Mouse (Mus musculus) intestine, embryonic 16.5 days (tissue): Measurements from ENCODE around the gene Rpl4. TPM values are rescaled to one million over a fixed set of nuclear protein-coding genes. Genes with fewer than 3 reads are reported as not detected.
"Not testable (repeated sequence)": the region's sequence is repeated elsewhere in the genome, so short reads cannot be mapped to it uniquely, and the experiment has no call there.

Experiments used
- ATAC-seq: fragments of 200-750 bp; cut with Nextera tagmentation; 2 replicates; pipeline ENCODE4 v1.8.0; 2017; ENCODE audit warnings: moderate TSS enrichment, moderate library complexity
- H3K27ac ChIP-seq: fragments of 300-500 bp; sonication (generic); 2 replicates; pipeline ENCODE4 v1.5.1; 2014; ENCODE audit warnings: mild to moderate bottlenecking, low read length
- H3K27me3 ChIP-seq: fragments of 300-500 bp; sonication (generic); replicated peaks from 2 replicates; pipeline ENCODE4 v1.6.1; 2014; ENCODE audit warnings: low read length, control low read depth, mixed read lengths; ENCODE audit not compliant: control insufficient read depth, insufficient read depth
- H3K36me3 ChIP-seq: fragments of 300-500 bp; sonication (generic); 2 replicates; pipeline ENCODE4 v1.6.1; 2014; ENCODE audit warnings: low read length, control low read depth; ENCODE audit not compliant: control insufficient read depth, insufficient read depth
- H3K4me1 ChIP-seq: fragments of 300-500 bp; sonication (generic); 2 replicates; pipeline ENCODE4 v1.6.1; 2014; ENCODE audit warnings: low read length, control low read depth, mixed read lengths; ENCODE audit not compliant: control insufficient read depth, insufficient read depth
- H3K4me2 ChIP-seq: fragments of 300-500 bp; sonication (generic); 2 replicates; pipeline ENCODE4 v1.6.1; 2014; ENCODE audit warnings: low read depth, low read length, control low read depth
- H3K4me3 ChIP-seq: fragments of 300-500 bp; sonication (generic); 2 replicates; pipeline ENCODE4 v1.5.1; 2014; ENCODE audit warnings: mild to moderate bottlenecking, low read length
- H3K9ac ChIP-seq: fragments of 300-500 bp; sonication (generic); 2 replicates; pipeline ENCODE4 v1.6.1; 2014; ENCODE audit warnings: low read depth, low read length
- H3K9me3 ChIP-seq: fragments of 300-500 bp; sonication (generic); 2 replicates; pipeline ENCODE4 v1.6.1; 2016; ENCODE audit warnings: low read length, control low read depth; ENCODE audit not compliant: control insufficient read depth
- WGBS: fragments of 180-500 bp; shearing (Covaris S2); extraction: QIAGEN DNeasy Blood & Tissue Kit; methylation state at CpG from one replicate; pipeline ENCODE4 v1.1.7; 2014; 5-methylcytosine and 5-hydroxymethylcytosine counted together
- polyA plus RNA-seq: library from polyadenylated mRNA; unstranded; fragments of >200 nt; fragmentation: Nextera tagmentation; extraction: Ambion mirVana; gene quantifications from 2 replicates; pipeline ENCODE4 v1.2.1, GENCODE M21; 2015

The Rpl4 gene
- polyA plus RNA-seq, 1 experiment from 2014 or later, result 1,181 TPM

- not testable (repeated sequence) for ATAC-seq
- 88% methylated on average over 3 of the region's 3 CpGs for WGBS
- H3K4me1 ChIP-seq, result peaks cover 12% of the 10 kb centered on the region; the same call in 1 of the 2 replicates
These were observed 3.2 kb upstream of the Rpl4 start for GRCm38 (mm10) chr9:64169967-64170366.

GRCm38 (mm10) chr9:64172145-64172815 lies 895 bp upstream of the Rpl4 start:
- Histone ChIP-seq H3K27me3 (no peaks in the 10 kb centered on the region), H3K4me1 (peaks cover 18% of the 10 kb centered on the region; the same call in 1 of the 2 replicates), H3K4me2 (peak overlapping the region; percentile 70), H3K27ac (peak overlapping the region; percentile 89), H3K9me3 (no peaks in the 10 kb centered on the region), H3K36me3 (peaks cover 15% of the 10 kb centered on the region), H3K4me3 (peak overlapping the region; percentile 66), H3K9ac (peak overlapping the region; percentile 84)
- peak; percentile 56 for ATAC-seq
- 2% methylated on average over 18 of the region's 18 CpGs for WGBS

More at GRCm38 (mm10) chr9:64169967-64170366, 3.2 kb upstream of the Rpl4 start:
- H3K9ac ChIP-seq, H3K27me3 ChIP-seq, H3K36me3 ChIP-seq, H3K4me3 ChIP-seq, H3K4me2 ChIP-seq, H3K9me3 ChIP-seq, H3K27ac ChIP-seq: not testable (repeated sequence)

- H3K4me1 ChIP-seq, result peaks cover 21% of the 10 kb centered on the region; the same call in 1 of the 2 replicates
- peak overlapping the region; percentile 66 for H3K4me3 ChIP-seq
- peak overlapping the region; percentile 76 for H3K4me2 ChIP-seq
- H3K27me3 ChIP-seq, result no peaks in the 10 kb centered on the region
- H3K36me3 ChIP-seq, result peaks cover 16% of the 10 kb centered on the region
- H3K9me3 ChIP-seq, result no peaks in the 10 kb centered on the region
- H3K9ac ChIP-seq, result peak overlapping the region; percentile 78
- WGBS, result under 1% methylated on average over 16 of the region's 16 CpGs
- ATAC-seq, result no peak; the same call in 1 of the 2 replicates
- H3K27ac ChIP-seq, result peak overlapping the region; percentile 76
These were observed 568 bp downstream of the Rpl4 start for GRCm38 (mm10) chr9:64173666-64174220.

GRCm38 (mm10) chr9:64174341-64174740 lies 1.2 kb downstream of the Rpl4 start:
- peaks cover 22% of the 10 kb centered on the region; the same call in 1 of the 2 replicates for H3K4me1 ChIP-seq

GRCm38 (mm10) chr9:64174766-64175165 lies 1.6 kb downstream of the Rpl4 start:
- 49% methylated on average over 8 of the region's 8 CpGs for WGBS
- H3K4me2 ChIP-seq, result peak overlapping the region; percentile 76
- no peak overlapping the region for H3K27ac ChIP-seq
- peak overlapping the region; percentile 43 for H3K9ac ChIP-seq
- peaks cover 23% of the 10 kb centered on the region; the same call in 1 of the 2 replicates for H3K4me1 ChIP-seq
- H3K9me3 ChIP-seq, result no peaks in the 10 kb centered on the region
- peak overlapping the region; percentile 66 for H3K4me3 ChIP-seq
- no peak for ATAC-seq
- no peaks in the 10 kb centered on the region for H3K27me3 ChIP-seq
- H3K36me3 ChIP-seq, result peaks cover 16% of the 10 kb centered on the region

More at GRCm38 (mm10) chr9:64174341-64174740, 1.2 kb downstream of the Rpl4 start:
- Histone ChIP-seq H3K4me3 (peak overlapping the region; percentile 66), H3K4me2 (peak overlapping the region; percentile 76), H3K27me3 (no peaks in the 10 kb centered on the region), H3K27ac (no peak overlapping the region), H3K9ac (peak overlapping the region; percentile 78), H3K36me3 (peaks cover 16% of the 10 kb centered on the region), H3K9me3 (no peaks in the 10 kb centered on the region)
- ATAC-seq, result no peak

GRCm38 (mm10) chr9:64175378-64175777 lies 2.2 kb downstream of the Rpl4 start:
- WGBS, result 89% methylated on average over 11 of the region's 11 CpGs
- Histone ChIP-seq H3K9ac (no peak overlapping the region), H3K27ac (no peak overlapping the region), H3K9me3 (no peaks in the 10 kb centered on the region), H3K4me3 (no peak overlapping the region), H3K27me3 (no peaks in the 10 kb centered on the region), H3K36me3 (peaks cover 16% of the 10 kb centered on the region), H3K4me2 (peak overlapping the region; percentile 76; the same call in 1 of the 2 replicates), H3K4me1 (peaks cover 26% of the 10 kb centered on the region; the same call in 1 of the 2 replicates)
- no peak for ATAC-seq

- WGBS, result 45% methylated on average over 3 of the region's 3 CpGs
- H3K4me3 ChIP-seq, result peak overlapping the region; percentile 69
These were observed 5.4 kb downstream of the Rpl4 start for GRCm38 (mm10) chr9:64178610-64178973.

GRCm38 (mm10) chr9:64178974-64179646 lies 5.9 kb downstream of the Rpl4 start, which contains the start of gene Snapc5:
TSS of gene Snapc5 (plus strand) at chr9:64179274.
- H3K9me3 ChIP-seq, result no peaks in the 10 kb centered on the region
- H3K4me3 ChIP-seq, result peak within 1 kb of the TSS; percentile 69
- no peaks in the 10 kb centered on the region for H3K27me3 ChIP-seq
- peak within 1 kb of the TSS; percentile 65 for H3K4me2 ChIP-seq
- ATAC-seq, result peak; percentile 94
- peaks cover 16% of the 10 kb centered on the region for H3K36me3 ChIP-seq
- H3K27ac ChIP-seq, result peak within 1 kb of the TSS; percentile 84
- H3K9ac ChIP-seq, result peak within 1 kb of the TSS; percentile 78
- H3K4me1 ChIP-seq, result peaks cover 18% of the 10 kb centered on the region; the same call in 1 of the 2 replicates
- 0% methylated on average over 35 of the region's 35 CpGs for WGBS

More at GRCm38 (mm10) chr9:64178610-64178973, 5.4 kb downstream of the Rpl4 start:
- Histone ChIP-seq H3K9ac (peak overlapping the region; percentile 78; the same call in 1 of the 2 replicates), H3K4me1 (peaks cover 18% of the 10 kb centered on the region; the same call in 1 of the 2 replicates), H3K36me3 (peaks cover 16% of the 10 kb centered on the region), H3K27ac (peak overlapping the region; percentile 84), H3K27me3 (no peaks in the 10 kb centered on the region), H3K4me2 (peak overlapping the region; percentile 65), H3K9me3 (no peaks in the 10 kb centered on the region)
- ATAC-seq, result peak; percentile 57

- not testable (repeated sequence) for H3K27me3 ChIP-seq, H3K4me3 ChIP-seq, H3K9me3 ChIP-seq, ATAC-seq, H3K4me1 ChIP-seq, H3K36me3 ChIP-seq, H3K27ac ChIP-seq, H3K9ac ChIP-seq, H3K4me2 ChIP-seq
- WGBS, result 94% methylated on average over 5 of the region's 5 CpGs
These were observed 10.1 kb downstream of the Rpl4 start for GRCm38 (mm10) chr9:64183295-64183694.
